Mouse (Mus musculus): ENCODE measurements around the gene Col18a1. TPM values are rescaled to one million over a fixed set of nuclear protein-coding genes. Genes with fewer than 3 reads are reported as not detected.

Gene Col18a1
- polyA plus RNA-seq, 1 experiment from 2014 or later = 83.2 TPM

DNA sequence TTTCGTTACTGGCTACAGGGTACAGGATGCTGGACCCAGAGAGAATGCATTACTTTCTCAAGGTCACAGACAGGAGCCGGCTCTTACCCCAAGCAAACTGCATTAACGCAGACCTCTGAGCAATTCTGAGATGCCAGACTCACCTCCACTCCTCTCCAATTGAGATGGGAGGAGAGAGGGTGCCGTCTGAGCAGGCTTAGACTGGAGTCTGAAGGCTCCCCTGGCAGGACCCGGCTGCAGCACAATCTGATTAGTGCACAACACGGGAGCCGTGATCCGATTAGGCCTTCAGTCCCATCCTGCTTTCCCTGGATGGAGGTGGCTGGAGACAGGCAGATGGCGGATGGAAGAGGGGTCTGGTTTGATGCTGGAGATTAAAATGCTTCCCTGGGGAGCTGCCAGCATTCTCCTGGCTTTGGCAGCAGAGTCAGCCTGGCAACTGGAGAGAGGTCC lies 158.2 kb downstream of the Col18a1 start:
- H3K36me3 ChIP-seq (ENCODE audit: control insufficient read depth, insufficient read depth, low read length) = no peaks in the 10 kb centered on the region
- ATAC-seq (ENCODE audit: insufficient read depth, low FRiP score, low TSS enrichment) (0 out of 2 replicates have a peak, but pooled peaks have one; percentile 38), DNase-seq (ENCODE audit: low spot score) (peak; percentile 60)
- no peak overlapping the region for H3K4me2 ChIP-seq (ENCODE audit: low read depth)
- H3K27me3 ChIP-seq (ENCODE audit: control insufficient read depth, insufficient read depth, low read length) = no peaks in the 10 kb centered on the region
- H3K9me3 ChIP-seq (ENCODE audit: control insufficient read depth, low read length) = no peaks in the 10 kb centered on the region
- H3K27ac ChIP-seq (ENCODE audit: low read depth, low read length) = no peak overlapping the region
- no peak overlapping the region for H3K9ac ChIP-seq (ENCODE audit: low read length)
- H3K4me3 ChIP-seq (ENCODE audit: low read depth, low read length) = no peak overlapping the region
- peaks cover 3% of the 10 kb centered on the region; the same call in 1 of the 2 replicates for H3K4me1 ChIP-seq (ENCODE audit: control insufficient read depth, insufficient read depth, low read length)
- whole genome bisulfite sequencing = 41% methylated on average over 9 of the region's 9 CpGs

DNA sequence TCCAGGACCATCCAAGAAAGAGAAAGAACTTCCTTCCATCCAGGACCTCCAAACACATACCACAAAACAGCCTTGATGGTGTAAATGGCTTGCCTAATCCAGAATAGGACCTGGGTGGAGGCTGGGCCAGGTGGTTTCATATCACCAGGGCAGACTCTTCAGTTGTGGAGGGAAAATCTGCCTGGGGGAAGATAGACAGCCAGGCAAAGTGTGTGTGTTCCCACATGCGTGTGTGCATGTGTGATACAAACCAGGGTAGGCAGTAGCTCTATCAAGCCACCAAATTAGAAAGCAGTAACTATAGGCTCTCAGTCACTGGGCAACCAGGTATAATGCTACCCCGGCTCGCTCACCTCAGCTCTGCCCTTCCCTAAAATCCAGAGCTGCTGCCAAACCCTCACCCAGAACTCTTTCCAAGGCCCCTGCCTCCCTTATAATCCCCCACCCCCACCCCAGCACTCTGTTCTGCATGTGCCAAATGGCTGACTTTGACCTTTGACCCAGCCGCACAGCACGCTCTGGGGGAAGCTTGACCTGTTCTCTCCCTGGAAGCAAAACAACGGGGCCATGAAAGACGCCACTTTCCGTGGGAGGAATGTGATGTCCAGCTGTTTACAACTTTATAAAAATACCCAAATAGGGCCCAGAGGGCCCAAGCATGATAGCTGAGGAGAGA lies 158.8 kb downstream of the Col18a1 start:
- WGBS = 32% methylated on average over 8 of the region's 8 CpGs
- ATAC-seq (ENCODE audit: insufficient read depth, low FRiP score, low TSS enrichment) = no peak; the same call in 1 of the 2 replicates

DNA sequence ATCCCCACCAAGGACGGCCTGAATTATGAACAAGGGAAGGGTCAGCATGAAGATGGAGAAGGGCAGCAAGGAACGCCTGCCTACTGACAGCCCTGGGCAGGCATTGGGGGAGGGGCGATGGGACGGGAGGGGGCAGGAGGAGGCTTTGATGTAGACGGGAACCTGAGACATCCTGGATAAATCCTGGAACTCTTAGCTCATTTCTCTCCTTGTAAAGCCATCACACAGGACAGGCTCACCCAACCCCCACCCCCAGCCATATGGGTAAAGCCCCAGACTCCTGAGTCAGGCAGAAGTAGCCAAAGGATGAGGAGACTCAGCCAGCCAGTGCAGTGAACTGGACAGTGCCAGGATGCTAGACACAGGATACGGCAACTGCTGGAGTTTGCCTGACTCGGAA lies 161.4 kb downstream of the Col18a1 start:
- no peaks in the 10 kb centered on the region for H3K9me3 ChIP-seq (ENCODE audit: control insufficient read depth, low read length)
- no peak overlapping the region for H3K9ac ChIP-seq (ENCODE audit: low read length)
- no peak overlapping the region for H3K27ac ChIP-seq (ENCODE audit: low read depth, low read length)
- no peak overlapping the region for H3K4me2 ChIP-seq (ENCODE audit: low read depth)
- no peak overlapping the region for H3K4me3 ChIP-seq (ENCODE audit: low read depth, low read length)
- DNase-seq (ENCODE audit: low spot score) (no peak), ATAC-seq (ENCODE audit: insufficient read depth, low FRiP score, low TSS enrichment) (no peak)
- H3K36me3 ChIP-seq (ENCODE audit: control insufficient read depth, insufficient read depth, low read length) = no peaks in the 10 kb centered on the region
- peaks cover 3% of the 10 kb centered on the region; the same call in 1 of the 2 replicates for H3K4me1 ChIP-seq (ENCODE audit: control insufficient read depth, insufficient read depth, low read length)
- no peaks in the 10 kb centered on the region for H3K27me3 ChIP-seq (ENCODE audit: control insufficient read depth, insufficient read depth, low read length)
- WGBS = 15% methylated on average over 7 of the region's 7 CpGs

More for the DNA sequence above, 158.8 kb downstream of the Col18a1 start:
- H3K27me3 ChIP-seq (ENCODE audit: control insufficient read depth, insufficient read depth, low read length) = no peaks in the 10 kb centered on the region
- H3K9ac ChIP-seq (ENCODE audit: low read length) = no peak overlapping the region
- peaks cover 3% of the 10 kb centered on the region; the same call in 1 of the 2 replicates for H3K4me1 ChIP-seq (ENCODE audit: control insufficient read depth, insufficient read depth, low read length)
- no peak overlapping the region for H3K27ac ChIP-seq (ENCODE audit: low read depth, low read length)
- peak; percentile 33 for DNase-seq (ENCODE audit: low spot score)
- no peaks in the 10 kb centered on the region for H3K36me3 ChIP-seq (ENCODE audit: control insufficient read depth, insufficient read depth, low read length)
- H3K4me3 ChIP-seq (ENCODE audit: low read depth, low read length) = no peak overlapping the region
- H3K4me2 ChIP-seq (ENCODE audit: low read depth) = no peak overlapping the region
- H3K9me3 ChIP-seq (ENCODE audit: control insufficient read depth, low read length) = no peaks in the 10 kb centered on the region

Other genes with a start within 250 kb of the Col18a1 start
- gene Pcbp3, start 204.7 kb downstream of the Col18a1 start, polyA plus RNA-seq (2014; fragmentation: Nextera tagmentation; extraction: Ambion mirVana) = 42.2 and 47.3 TPM in 2 replicates
- 26.9 and 30.1 TPM in 2 replicates for gene Slc19a1, start 134.3 kb downstream of the Col18a1 start, polyA plus RNA-seq (2014; fragmentation: Nextera tagmentation; extraction: Ambion mirVana)
- gene Pofut2, start 92.7 kb upstream of the Col18a1 start, polyA plus RNA-seq (2014; fragmentation: Nextera tagmentation; extraction: Ambion mirVana) = 76.1 and 77.8 TPM in 2 replicates

Data from neural tube, embryonic 11.5 days (tissue).